Mouse (Mus musculus): ENCODE measurements around the gene Col4a1. TPM values are rescaled to one million over a fixed set of nuclear protein-coding genes. Genes with fewer than 3 reads are reported as not detected.

Gene Col4a1
- polyA plus RNA-seq, 1 experiment = 14.8 TPM

- TF ChIP-seq POLR2A (IDR thresholded peaks at IDR 0.05; ENCODE audit: borderline replicate concordance, insufficient read depth, low read length) (no peak), CTCF (IDR thresholded peaks at IDR 0.05; ENCODE audit: borderline replicate concordance, insufficient read depth, low read depth, low read length) (no peak)
These were observed 2.7 kb upstream of the Col4a1 start for GRCm38 (mm10) chr8:11315179-11315943.

DNA sequence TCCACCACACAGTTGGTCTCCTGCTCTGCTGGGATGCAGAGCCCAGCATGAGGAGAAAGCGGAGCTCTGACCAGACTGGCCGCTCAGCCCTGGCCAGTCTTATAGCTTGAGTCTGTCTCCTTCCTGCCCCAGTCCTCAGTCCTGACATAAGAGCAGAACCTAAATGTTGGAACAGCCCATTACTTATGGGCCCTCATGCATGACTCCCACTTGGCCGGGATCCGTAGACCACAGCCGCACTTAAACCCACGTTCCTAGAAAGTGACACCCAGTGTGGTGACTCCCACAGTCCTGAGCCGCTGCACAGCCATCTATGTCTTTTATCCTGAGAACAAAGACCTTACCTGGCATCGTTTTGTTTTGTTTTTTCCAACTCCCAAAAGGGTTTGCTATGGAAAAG, 2.0 kb upstream of the Col4a1 start:
- H3K4me3 ChIP-seq (replicated peaks; ENCODE audit: insufficient read depth, low read depth, low read length) = no peak overlapping the region
- H3K27me3 ChIP-seq (ENCODE audit: control insufficient read depth, insufficient read depth, low read length) = no peaks in the 10 kb centered on the region
- 76% methylated on average over 8 of the region's 8 CpGs for WGBS
- DNase-seq = no peak
- H3K4me1 ChIP-seq (ENCODE audit: control insufficient read depth, insufficient read depth, low read length) = no peaks in the 10 kb centered on the region
- H3K27ac ChIP-seq (ENCODE audit: insufficient read depth, low read length) = no peak overlapping the region
- TF ChIP-seq CTCF (IDR thresholded peaks at IDR 0.05; ENCODE audit: borderline replicate concordance, insufficient read depth, low read depth, low read length) (no peak), POLR2A (IDR thresholded peaks at IDR 0.05; ENCODE audit: borderline replicate concordance, insufficient read depth, low read length) (no peak)

More at GRCm38 (mm10) chr8:11315179-11315943, 2.7 kb upstream of the Col4a1 start:
- DNase-seq = no peak
- Histone ChIP-seq H3K4me1 (ENCODE audit: control insufficient read depth, insufficient read depth, low read length) (no peaks in the 10 kb centered on the region), H3K27ac (ENCODE audit: insufficient read depth, low read length) (no peak overlapping the region), H3K27me3 (ENCODE audit: control insufficient read depth, insufficient read depth, low read length) (no peaks in the 10 kb centered on the region), H3K4me3 (replicated peaks; ENCODE audit: insufficient read depth, low read depth, low read length) (no peak overlapping the region)
- 73% methylated on average over 16 of the region's 16 CpGs for WGBS

- TF ChIP-seq POLR2A (IDR thresholded peaks at IDR 0.05; ENCODE audit: borderline replicate concordance, insufficient read depth, low read length) (no peak), CTCF (IDR thresholded peaks at IDR 0.05; ENCODE audit: borderline replicate concordance, insufficient read depth, low read depth, low read length) (no peak)
- no peaks in the 10 kb centered on the region for H3K4me1 ChIP-seq (ENCODE audit: control insufficient read depth, insufficient read depth, low read length)
- DNase-seq = peak in 1 of 2 experiments; percentile 13
- H3K27ac ChIP-seq (ENCODE audit: insufficient read depth, low read length) = no peak overlapping the region
- peak overlapping the region; percentile 31 for H3K4me3 ChIP-seq (replicated peaks; ENCODE audit: insufficient read depth, low read depth, low read length)
- no peaks in the 10 kb centered on the region for H3K27me3 ChIP-seq (ENCODE audit: control insufficient read depth, insufficient read depth, low read length)
- WGBS = 10% methylated on average over 45 of the region's 45 CpGs
These were observed 818 bp upstream of the Col4a1 start for GRCm38 (mm10) chr8:11313176-11314111.

GRCm38 (mm10) chr8:11311681-11312348, 811 bp downstream of the Col4a1 start:
- peak in 1 of 2 experiments; percentile 10 for DNase-seq
- peak overlapping the region; percentile 32 for H3K4me3 ChIP-seq (replicated peaks; ENCODE audit: insufficient read depth, low read depth, low read length)
- 12% methylated on average over 34 of the region's 34 CpGs for WGBS
- no peak for TF ChIP-seq CTCF (IDR thresholded peaks at IDR 0.05; ENCODE audit: borderline replicate concordance, insufficient read depth, low read depth, low read length)
- no peak for TF ChIP-seq POLR2A (IDR thresholded peaks at IDR 0.05; ENCODE audit: borderline replicate concordance, insufficient read depth, low read length)
- no peaks in the 10 kb centered on the region for H3K4me1 ChIP-seq (ENCODE audit: control insufficient read depth, insufficient read depth, low read length)
- no peak overlapping the region for H3K27ac ChIP-seq (ENCODE audit: insufficient read depth, low read length)
- H3K27me3 ChIP-seq (ENCODE audit: control insufficient read depth, insufficient read depth, low read length) = no peaks in the 10 kb centered on the region

DNA sequence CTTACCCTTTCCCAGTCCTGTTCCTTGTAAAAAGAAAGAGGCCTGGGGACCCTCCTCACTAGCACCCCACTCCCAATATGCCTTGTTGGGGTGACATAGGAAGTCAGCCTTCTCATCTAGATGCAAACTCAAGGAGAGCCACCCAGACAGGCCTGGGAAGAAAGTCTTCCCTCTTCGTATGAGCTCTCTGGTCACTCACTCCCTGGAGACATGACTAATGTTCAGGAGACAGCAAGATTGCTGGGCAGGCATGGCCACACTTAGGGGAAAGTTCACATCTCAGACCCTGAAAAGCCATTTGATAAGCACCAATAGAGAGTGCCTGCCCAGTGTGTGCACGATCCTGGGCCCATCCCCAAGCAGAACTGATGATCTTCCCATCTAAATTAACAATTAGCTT, 2.6 kb downstream of the Col4a1 start:
- no peak for DNase-seq
- Histone ChIP-seq H3K27me3 (ENCODE audit: control insufficient read depth, insufficient read depth, low read length) (no peaks in the 10 kb centered on the region), H3K4me3 (replicated peaks; ENCODE audit: insufficient read depth, low read depth, low read length) (no peak overlapping the region), H3K27ac (ENCODE audit: insufficient read depth, low read length) (no peak overlapping the region), H3K4me1 (ENCODE audit: control insufficient read depth, insufficient read depth, low read length) (no peaks in the 10 kb centered on the region)
- TF ChIP-seq CTCF (IDR thresholded peaks at IDR 0.05; ENCODE audit: borderline replicate concordance, insufficient read depth, low read depth, low read length) = no peak
- TF ChIP-seq POLR2A (IDR thresholded peaks at IDR 0.05; ENCODE audit: borderline replicate concordance, insufficient read depth, low read length) = no peak
- whole genome bisulfite sequencing = 89% methylated on average over 2 of the region's 2 CpGs

DNA sequence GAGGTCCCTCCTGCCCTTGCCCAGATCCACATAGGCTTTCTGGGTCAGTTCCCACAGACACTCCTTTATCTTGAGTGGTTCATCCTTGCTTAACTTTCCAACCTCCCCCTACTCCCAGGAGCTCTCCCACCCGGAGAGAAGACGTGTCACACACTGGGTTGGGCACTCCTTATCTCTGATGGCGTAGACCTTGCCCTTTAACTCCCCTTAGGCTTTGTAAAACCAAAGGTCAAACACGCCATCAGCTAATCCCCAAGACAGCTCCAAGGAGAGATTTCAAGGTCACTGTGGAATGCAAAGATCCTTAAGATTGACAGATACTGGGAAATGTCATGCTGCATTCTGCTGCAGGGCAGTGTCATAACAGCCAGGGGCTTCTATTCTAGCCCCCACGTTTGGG, 3.4 kb downstream of the Col4a1 start:
- Histone ChIP-seq H3K27ac (ENCODE audit: insufficient read depth, low read length) (no peak overlapping the region), H3K4me1 (ENCODE audit: control insufficient read depth, insufficient read depth, low read length) (no peaks in the 10 kb centered on the region), H3K27me3 (ENCODE audit: control insufficient read depth, insufficient read depth, low read length) (no peaks in the 10 kb centered on the region), H3K4me3 (replicated peaks; ENCODE audit: insufficient read depth, low read depth, low read length) (no peak overlapping the region)
- TF ChIP-seq POLR2A (IDR thresholded peaks at IDR 0.05; ENCODE audit: borderline replicate concordance, insufficient read depth, low read length) (no peak), CTCF (IDR thresholded peaks at IDR 0.05; ENCODE audit: borderline replicate concordance, insufficient read depth, low read depth, low read length) (no peak)
- 67% methylated on average over 5 of the region's 5 CpGs for WGBS
- DNase-seq = no peak

- WGBS = 56% methylated on average over 7 of the region's 7 CpGs
- Histone ChIP-seq H3K4me3 (replicated peaks; ENCODE audit: insufficient read depth, low read depth, low read length) (no peak overlapping the region), H3K27me3 (ENCODE audit: control insufficient read depth, insufficient read depth, low read length) (no peaks in the 10 kb centered on the region), H3K27ac (ENCODE audit: insufficient read depth, low read length) (no peak overlapping the region), H3K4me1 (ENCODE audit: control insufficient read depth, insufficient read depth, low read length) (no peaks in the 10 kb centered on the region)
- no peak for DNase-seq
- TF ChIP-seq CTCF (IDR thresholded peaks at IDR 0.05; ENCODE audit: borderline replicate concordance, insufficient read depth, low read depth, low read length) (no peak), POLR2A (IDR thresholded peaks at IDR 0.05; ENCODE audit: borderline replicate concordance, insufficient read depth, low read length) (no peak)
These were observed 4.0 kb downstream of the Col4a1 start for GRCm38 (mm10) chr8:11308570-11308998.
